Mouse (Mus musculus): ENCODE results near the gene Gm13278.

- no peak for TF ChIP-seq CTCF (IDR thresholded peaks at IDR 0.05; ENCODE audit: low read depth, low read length)
- no peak for TF ChIP-seq POLR2A (IDR thresholded peaks at IDR 0.05; ENCODE audit: borderline replicate concordance, low read depth, low read length)
Observed at GRCm38 (mm10) chr4:88819659-88820058, 28.3 kb downstream of the Gm13278 start, which contains the start of gene Ifna11.
